Mouse (Mus musculus) heart, postnatal 0 days (tissue): ENCODE measurements around the gene Il25. TPM values are rescaled to one million over a fixed set of nuclear protein-coding genes. Genes with fewer than 3 reads are reported as not detected.
A peak's percentile ranks its signal among the peaks of the same experiment; 100 is the strongest.
"Not testable (repeated sequence)": the region's sequence is repeated elsewhere in the genome, so short reads cannot be mapped to it uniquely, and the experiment has no call there.

Experiments used
- ATAC-seq: fragments of 200-750 bp; cut with Nextera tagmentation; 2 replicates; pipeline ENCODE4 v1.8.0; 2017; ENCODE audit warnings: low read depth, moderate number of reproducible peaks, moderate library complexity; ENCODE audit not compliant: insufficient read depth
- DNase-seq: peaks from one replicate; pipeline ENCODE4 v3.0.0-alpha.2; 2016; ENCODE audit warnings: low spot score
- H3K27ac ChIP-seq: fragments of 300-500 bp; sonication (generic); 2 replicates; pipeline ENCODE4 v1.5.1; 2014; ENCODE audit warnings: low read depth, mild to moderate bottlenecking
- H3K27me3 ChIP-seq: fragments of 300-500 bp; sonication (generic); 2 replicates; pipeline ENCODE4 v1.6.1; 2014; ENCODE audit warnings: low read length, mixed read lengths; ENCODE audit not compliant: control insufficient read depth, insufficient read depth
- H3K36me3 ChIP-seq: fragments of 300-500 bp; sonication (generic); replicated peaks from 2 replicates; pipeline ENCODE4 v1.6.1; 2014; ENCODE audit warnings: low read length, mixed read lengths; ENCODE audit not compliant: control insufficient read depth, insufficient read depth
- H3K4me1 ChIP-seq: fragments of 300-500 bp; sonication (generic); 2 replicates; pipeline ENCODE4 v1.6.1; 2014; ENCODE audit warnings: antibody characterized with exemption; ENCODE audit not compliant: control insufficient read depth, insufficient read depth
- H3K4me2 ChIP-seq: fragments of 300-500 bp; sonication (generic); 2 replicates; pipeline ENCODE4 v1.6.1; 2014; ENCODE audit warnings: low read depth, mild to moderate bottlenecking, low read length, moderate library complexity
- H3K4me3 ChIP-seq: fragments of 300-500 bp; sonication (generic); 2 replicates; pipeline ENCODE4 v1.5.1; 2014; ENCODE audit warnings: low read depth, low read length
- H3K9ac ChIP-seq: fragments of 300-500 bp; sonication (generic); replicated peaks from 2 replicates; pipeline ENCODE4 v1.6.1; 2014; ENCODE audit warnings: low read depth, low read length, mixed read lengths
- H3K9me3 ChIP-seq: fragments of 300-500 bp; sonication (generic); replicated peaks from 2 replicates; pipeline ENCODE4 v1.6.1; 2016; ENCODE audit warnings: low read length; ENCODE audit not compliant: control insufficient read depth
- CTCF ChIP-seq: IDR thresholded peaks from 2 replicates; pipeline ENCODE4 v1.5.1; 2016; ENCODE audit warnings: antibody characterized with exemption, control low read depth, low read depth
- EP300 ChIP-seq: IDR thresholded peaks from 2 replicates; pipeline ENCODE4 v1.6.1; 2016; ENCODE audit warnings: antibody characterized with exemption, low read depth
- WGBS: fragments of 180-500 bp; shearing (Covaris S2); extraction: QIAGEN DNeasy Blood & Tissue Kit; methylation state at CpG from one replicate; pipeline ENCODE4 v1.1.7; 2014; 5-methylcytosine and 5-hydroxymethylcytosine counted together
- polyA plus RNA-seq: library from polyadenylated mRNA; unstranded; fragments of >200 nt; fragmentation: Nextera tagmentation; extraction: Ambion mirVana; gene quantifications from 2 replicates; pipeline ENCODE4 v1.2.1, GENCODE M21; 2015
- total RNA-seq: library from RNA; depleted of rRNA; stranded (reverse); fragments of >200 nt; gene quantifications from 2 replicates; pipeline ENCODE4 v1.2.3, GENCODE M21; 2014; ENCODE audit warnings: low replicate concordance

The Il25 gene
- total and polyA plus RNA-seq, 2 experiments from 2014 or later = 0.11 TPM; not detected in 1

- no peak for TF ChIP-seq EP300
- no peak for TF ChIP-seq CTCF
- ATAC-seq (no peak), DNase-seq (peak; percentile 6)
- no peaks in the 10 kb centered on the region for H3K9me3 ChIP-seq
- H3K9ac ChIP-seq = no peak overlapping the region
- H3K27me3 ChIP-seq = no peaks in the 10 kb centered on the region
- H3K4me3 ChIP-seq = no peak overlapping the region
- no peaks in the 10 kb centered on the region for H3K4me1 ChIP-seq
- WGBS = 51% methylated on average over 2 of the region's 2 CpGs
- peak overlapping the region; percentile 16; the same call in 1 of the 2 replicates for H3K27ac ChIP-seq
- H3K4me2 ChIP-seq = no peak overlapping the region
- H3K36me3 ChIP-seq = peaks cover 96% of the 10 kb centered on the region
Measured at GRCm38 (mm10) chr14:54944939-54945338, 12.4 kb downstream of the Il25 start.

DNA sequence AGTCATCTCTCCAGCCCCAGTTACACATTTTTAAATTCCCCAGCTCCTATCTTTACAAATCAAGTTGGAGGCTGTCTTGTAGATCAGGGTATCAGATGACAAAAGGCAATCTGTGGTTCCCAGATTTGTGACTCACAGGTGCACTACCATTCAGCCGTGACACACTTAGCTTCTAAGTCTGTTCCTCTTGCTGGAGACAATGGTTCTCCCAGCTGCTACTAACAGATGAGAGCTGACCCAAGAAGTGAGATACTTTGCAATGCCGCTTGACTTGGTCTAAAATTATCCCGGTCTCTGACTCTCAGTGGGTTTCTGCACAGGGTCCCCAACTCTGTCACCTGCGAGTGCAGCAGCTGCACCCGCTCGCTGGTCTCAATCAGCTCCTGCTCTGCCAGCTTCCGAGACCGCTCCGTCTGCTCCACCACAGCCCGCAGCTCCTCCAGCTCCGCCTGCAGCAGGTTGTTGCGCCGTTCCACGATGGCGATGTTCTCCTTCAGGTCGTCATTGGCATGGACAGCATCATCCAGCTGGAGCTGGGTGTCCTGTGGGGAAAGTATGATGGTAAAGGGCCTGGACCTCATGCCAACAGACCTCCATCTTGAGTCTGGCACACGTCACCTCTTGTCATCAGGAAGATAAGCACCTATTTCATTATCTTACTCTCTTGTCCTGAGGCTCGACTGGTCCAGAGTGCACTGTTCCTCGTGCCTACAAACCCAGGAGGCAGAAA lies 13.6 kb downstream of the Il25 start:
- TF ChIP-seq CTCF (no peak), EP300 (no peak)
- H3K4me1 ChIP-seq = no peaks in the 10 kb centered on the region
- ATAC-seq (no peak), DNase-seq (no peak)
- peak overlapping the region; percentile 46; the same call in 1 of the 2 replicates for H3K27ac ChIP-seq
- H3K27me3 ChIP-seq = no peaks in the 10 kb centered on the region
- no peak overlapping the region for H3K9ac ChIP-seq
- peaks cover 97% of the 10 kb centered on the region for H3K36me3 ChIP-seq
- WGBS = 37% methylated on average over 19 of the region's 19 CpGs
- no peak overlapping the region for H3K4me2 ChIP-seq
- no peak overlapping the region for H3K4me3 ChIP-seq
- H3K9me3 ChIP-seq = no peaks in the 10 kb centered on the region

DNA sequence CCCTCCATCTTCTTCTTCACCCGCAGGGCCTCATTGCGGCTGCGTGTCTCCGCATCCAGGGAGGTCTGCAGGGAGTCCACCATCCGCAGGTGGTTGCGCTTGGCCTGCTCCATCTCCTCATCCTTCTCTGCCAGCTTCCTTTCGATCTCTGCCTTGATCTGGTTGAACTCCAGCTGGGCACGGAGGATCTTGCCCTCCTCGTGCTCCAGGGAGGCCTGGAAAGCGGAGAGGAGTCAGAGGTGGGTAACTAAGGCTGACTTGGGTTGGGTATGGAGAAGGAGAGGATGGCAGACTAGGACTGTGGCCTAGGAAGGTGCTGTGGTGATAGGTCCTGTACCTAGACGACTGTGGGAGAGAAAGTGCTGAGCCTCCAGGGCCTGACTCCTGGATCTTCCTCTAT lies 14.5 kb downstream of the Il25 start:
- H3K4me2 ChIP-seq, DNase-seq, H3K4me1 ChIP-seq, H3K27me3 ChIP-seq, H3K4me3 ChIP-seq, H3K9me3 ChIP-seq, H3K9ac ChIP-seq, ATAC-seq, H3K27ac ChIP-seq: not testable (repeated sequence)
- H3K36me3 ChIP-seq = peaks cover 97% of the 10 kb centered on the region
- 79% methylated on average over 10 of the region's 11 CpGs for WGBS

GRCm38 (mm10) chr14:54948781-54949180 lies 16.3 kb downstream of the Il25 start:
- Histone ChIP-seq H3K9me3 (no peaks in the 10 kb centered on the region), H3K36me3 (peaks cover 97% of the 10 kb centered on the region), H3K4me1 (no peaks in the 10 kb centered on the region), H3K9ac (no peak overlapping the region), H3K27me3 (no peaks in the 10 kb centered on the region), H3K4me2 (no peak overlapping the region), H3K4me3 (no peak overlapping the region), H3K27ac (peak overlapping the region; percentile 56)
- TF ChIP-seq CTCF (no peak), EP300 (no peak)
- DNase-seq (no peak), ATAC-seq (no peak)
- 66% methylated on average over 9 of the region's 9 CpGs for WGBS

DNA sequence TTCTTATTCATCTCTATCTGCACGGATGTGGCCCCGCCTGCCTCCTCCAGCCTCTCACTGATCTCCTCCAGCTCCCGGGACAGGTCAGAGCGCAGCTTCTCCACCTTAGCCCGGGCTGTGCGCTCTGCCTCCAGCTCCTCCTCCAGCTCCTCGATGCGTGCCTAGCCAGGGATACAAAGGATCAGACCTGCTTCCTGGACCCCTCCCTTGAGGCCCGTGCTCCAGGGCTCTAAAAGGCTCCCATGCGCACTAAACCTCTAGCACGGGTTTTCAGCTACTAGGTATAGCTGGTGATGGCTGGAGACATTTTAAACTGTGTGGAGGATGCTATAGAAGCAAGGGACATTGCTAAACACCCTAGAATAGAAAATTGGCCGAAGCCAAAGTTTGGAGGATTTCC lies 18.0 kb downstream of the Il25 start:
- H3K27me3 ChIP-seq = no peaks in the 10 kb centered on the region
- no peak for ATAC-seq
- H3K27ac ChIP-seq = peak overlapping the region; percentile 31; the same call in 1 of the 2 replicates
- no peak overlapping the region for H3K9ac ChIP-seq
- no peak overlapping the region for H3K4me3 ChIP-seq
- TF ChIP-seq CTCF = no peak
- no peak overlapping the region for H3K4me2 ChIP-seq
- H3K9me3 ChIP-seq = no peaks in the 10 kb centered on the region
- DNase-seq = no peak
- H3K4me1 ChIP-seq = no peaks in the 10 kb centered on the region
- peaks cover 94% of the 10 kb centered on the region for H3K36me3 ChIP-seq
- 47% methylated on average over 12 of the region's 12 CpGs for WGBS

- TF ChIP-seq EP300 (peak; percentile 83; the same call in 1 of the 2 replicates), CTCF (no peak)
- 81% methylated on average over 6 of the region's 6 CpGs for WGBS
- Histone ChIP-seq H3K4me3 (no peak overlapping the region), H3K4me1 (no peaks in the 10 kb centered on the region), H3K9ac (no peak overlapping the region), H3K27ac (peak overlapping the region; percentile 63; the same call in 1 of the 2 replicates), H3K36me3 (peaks cover 91% of the 10 kb centered on the region), H3K9me3 (no peaks in the 10 kb centered on the region), H3K4me2 (no peak overlapping the region), H3K27me3 (no peaks in the 10 kb centered on the region)
- no peak for DNase-seq
- no peak for ATAC-seq
Measured at GRCm38 (mm10) chr14:54951587-54951986, 19.1 kb downstream of the Il25 start.
